Mouse (Mus musculus) splenic B cell, adult 2 months (primary cell): ENCODE measurements at regions not wholly inside any gene's neighbourhood (a gene's known extent, or its start where the extent isn't known, plus 50 kb on each side); places are given as distances from the start of the nearest gene placed in this dataset.

ENCODE experiments used
- DNase-seq: peaks from one replicate; pipeline ENCODE4 v3.0.0-alpha.2; 2011; ENCODE audit warnings: low read depth, low spot score
- H3K27me3 ChIP-seq: 2 replicates; pipeline ENCODE4 v1.6.1; 2012; ENCODE audit warnings: mild to moderate bottlenecking, low read length, moderate library complexity, mixed read lengths; ENCODE audit not compliant: control insufficient read depth, poor library complexity, insufficient read depth, severe bottlenecking
- H3K36me3 ChIP-seq: 2 replicates; pipeline ENCODE4 v1.6.1; 2012; ENCODE audit warnings: mild to moderate bottlenecking, low read length, moderate library complexity, mixed read lengths; ENCODE audit not compliant: control insufficient read depth, poor library complexity, insufficient read depth, severe bottlenecking

- no peaks in the 10 kb centered on the region for H3K27me3 ChIP-seq
- no peaks in the 10 kb centered on the region for H3K36me3 ChIP-seq
- no peak for DNase-seq
Observed at GRCm38 (mm10) chr2:178834986-178835385, 404.7 kb downstream of the Cdh26 start.

DNA sequence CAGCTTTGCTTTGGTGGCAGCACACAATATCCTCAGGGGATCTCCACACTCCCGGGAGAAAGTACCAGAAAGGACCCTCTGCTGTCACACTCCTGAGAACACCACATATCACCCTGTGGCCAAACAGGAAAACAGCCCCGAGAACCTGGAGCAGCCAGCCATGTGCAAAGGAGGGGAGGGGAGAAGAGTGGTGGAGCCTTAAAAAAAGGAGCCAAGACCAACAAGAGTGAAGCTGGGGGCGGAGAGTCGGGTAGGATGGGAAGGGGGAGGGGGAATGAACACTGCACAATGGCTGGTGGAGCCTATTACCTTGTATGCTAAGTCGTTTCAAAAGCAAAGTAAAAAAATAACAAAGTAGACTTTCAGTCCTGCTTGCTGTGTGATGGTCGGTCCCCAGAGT is 408.2 kb downstream of the Cdh26 start:
- no peak for DNase-seq
- Histone ChIP-seq H3K27me3 (no peaks in the 10 kb centered on the region), H3K36me3 (no peaks in the 10 kb centered on the region)

- no peak for DNase-seq
- Histone ChIP-seq H3K36me3 (no peaks in the 10 kb centered on the region), H3K27me3 (no peaks in the 10 kb centered on the region)
Observed at GRCm38 (mm10) chr2:178840975-178841374, 410.6 kb downstream of the Cdh26 start.

GRCm38 (mm10) chr2:178842595-178842994 is 412.3 kb downstream of the Cdh26 start:
- no peak for DNase-seq
- no peaks in the 10 kb centered on the region for H3K36me3 ChIP-seq
- no peaks in the 10 kb centered on the region for H3K27me3 ChIP-seq

- Histone ChIP-seq H3K36me3 (no peaks in the 10 kb centered on the region), H3K27me3 (no peaks in the 10 kb centered on the region)
- DNase-seq: no peak
Observed at GRCm38 (mm10) chr2:178843458-178843857, 413.1 kb downstream of the Cdh26 start.

GRCm38 (mm10) chr2:178844561-178844960 is 414.2 kb downstream of the Cdh26 start:
- no peak for DNase-seq
- Histone ChIP-seq H3K36me3 (no peaks in the 10 kb centered on the region), H3K27me3 (no peaks in the 10 kb centered on the region)

DNA sequence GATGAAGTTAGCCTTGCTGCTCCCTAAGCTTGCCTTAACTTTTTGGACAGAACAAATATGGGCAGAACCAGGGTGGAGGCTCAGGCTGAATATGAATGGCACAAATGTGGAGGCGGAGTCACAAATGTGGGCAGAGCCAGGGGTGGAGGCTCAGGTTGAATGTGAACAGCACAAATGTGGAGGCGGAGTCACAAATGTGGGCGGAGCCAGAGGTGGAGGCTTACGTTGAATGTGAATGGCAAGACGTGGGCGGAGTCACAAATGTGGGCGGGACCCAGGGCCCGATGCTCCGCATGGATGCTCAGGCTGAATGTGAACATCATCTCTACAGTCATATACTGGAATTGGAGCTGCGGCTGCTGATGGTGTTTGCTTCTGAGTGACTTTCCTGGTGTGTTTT is 420.0 kb downstream of the Cdh26 start:
- H3K27me3 ChIP-seq: no peaks in the 10 kb centered on the region
- DNase-seq: no peak
- no peaks in the 10 kb centered on the region for H3K36me3 ChIP-seq

- no peak for DNase-seq
- Histone ChIP-seq H3K27me3 (no peaks in the 10 kb centered on the region), H3K36me3 (no peaks in the 10 kb centered on the region)
Observed at GRCm38 (mm10) chr2:178850769-178851168, 420.4 kb downstream of the Cdh26 start.

- no peaks in the 10 kb centered on the region for H3K27me3 ChIP-seq
- no peak for DNase-seq
- H3K36me3 ChIP-seq: no peaks in the 10 kb centered on the region
Observed at GRCm38 (mm10) chr2:178854012-178854411, 423.7 kb downstream of the Cdh26 start.

DNA sequence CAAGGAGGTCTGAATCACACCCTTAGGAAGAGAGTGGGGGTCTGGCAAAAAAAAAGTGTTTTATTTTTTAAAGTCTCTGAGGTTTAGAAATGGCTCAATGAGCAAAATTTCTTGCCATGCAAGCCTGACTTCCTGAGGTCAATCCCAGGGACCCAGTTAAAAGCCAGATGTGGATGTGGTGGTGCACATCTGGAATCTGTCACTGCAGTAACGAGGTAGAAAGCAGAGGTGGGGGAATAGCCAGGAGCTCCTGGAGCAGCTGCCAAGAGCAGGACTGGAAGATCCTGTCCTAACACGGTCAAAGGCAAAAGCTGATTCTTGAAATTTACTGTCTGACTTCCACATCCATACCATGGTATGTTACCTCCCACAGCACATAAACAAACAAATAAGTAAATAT is 424.4 kb downstream of the Cdh26 start:
- Histone ChIP-seq H3K27me3 (no peaks in the 10 kb centered on the region), H3K36me3 (no peaks in the 10 kb centered on the region)
- no peak for DNase-seq

DNA sequence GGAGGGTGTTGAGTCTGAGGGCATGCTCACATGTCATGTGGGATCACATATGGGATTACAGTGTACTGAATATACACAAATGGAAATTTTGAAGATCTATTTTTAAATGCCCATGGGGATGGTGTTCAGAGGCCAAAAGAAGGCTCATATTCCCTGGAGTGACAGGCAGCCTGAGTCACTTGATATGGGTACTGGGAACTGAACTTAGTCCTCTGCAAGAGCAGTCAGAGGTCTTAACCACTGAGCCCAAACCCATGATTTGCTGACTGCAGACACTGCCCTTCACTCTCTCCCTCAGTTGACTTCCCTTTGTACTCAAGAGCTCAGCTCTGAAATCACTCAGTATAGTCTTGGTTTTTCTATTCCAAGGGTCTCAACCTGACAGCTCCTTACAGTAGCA is 432.3 kb downstream of the Cdh26 start:
- H3K36me3 ChIP-seq: no peaks in the 10 kb centered on the region
- no peaks in the 10 kb centered on the region for H3K27me3 ChIP-seq
- no peak for DNase-seq

DNA sequence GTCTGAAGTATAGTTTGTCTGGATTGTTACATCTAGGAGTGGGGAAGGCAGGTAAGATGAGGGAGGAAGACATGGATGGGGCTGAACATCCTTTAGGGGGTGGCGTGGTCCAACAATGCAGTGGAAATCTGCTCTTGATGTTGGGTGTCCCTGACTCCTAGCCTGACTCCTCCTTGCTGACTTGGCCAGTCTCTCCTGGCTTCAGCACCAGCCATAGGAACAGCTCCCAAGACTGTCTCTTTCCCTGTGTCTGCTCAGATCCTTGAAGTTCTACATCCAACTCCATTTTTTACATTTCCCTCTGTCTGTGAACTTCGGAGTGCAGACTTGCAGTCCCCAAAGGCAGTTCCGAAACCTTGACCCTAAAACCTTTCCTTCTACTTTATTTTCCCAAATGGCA is 436.8 kb downstream of the Cdh26 start:
- Histone ChIP-seq H3K36me3 (no peaks in the 10 kb centered on the region), H3K27me3 (no peaks in the 10 kb centered on the region)
- DNase-seq: no peak

- no peak for DNase-seq
- no peaks in the 10 kb centered on the region for H3K36me3 ChIP-seq
- H3K27me3 ChIP-seq: no peaks in the 10 kb centered on the region
Observed at GRCm38 (mm10) chr2:178869160-178869559, 438.8 kb downstream of the Cdh26 start.

GRCm38 (mm10) chr2:178878436-178878835 is 448.1 kb downstream of the Cdh26 start:
- no peaks in the 10 kb centered on the region for H3K27me3 ChIP-seq
- no peaks in the 10 kb centered on the region for H3K36me3 ChIP-seq
- no peak for DNase-seq

DNA sequence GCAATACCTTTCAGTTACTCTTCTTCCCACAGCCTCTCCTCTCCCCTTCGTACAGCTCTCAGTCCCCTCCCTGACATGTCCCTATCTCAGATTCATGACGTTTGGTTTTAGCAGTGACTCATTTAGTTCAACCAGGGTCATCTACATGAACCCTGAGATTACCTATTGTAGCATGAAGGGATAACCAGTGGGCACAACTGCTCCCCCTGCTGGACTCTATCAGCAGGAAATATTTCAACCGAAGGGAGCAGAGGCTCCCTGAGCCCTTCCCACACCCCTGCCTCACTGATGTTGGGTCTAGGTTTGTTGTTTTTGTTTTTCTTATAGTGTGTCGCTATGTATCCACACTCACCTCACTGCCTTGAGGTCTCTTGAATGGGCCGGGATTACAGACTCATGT is 455.4 kb downstream of the Cdh26 start:
- peak; percentile 8 for DNase-seq
- Histone ChIP-seq H3K36me3 (no peaks in the 10 kb centered on the region), H3K27me3 (no peaks in the 10 kb centered on the region)

DNA sequence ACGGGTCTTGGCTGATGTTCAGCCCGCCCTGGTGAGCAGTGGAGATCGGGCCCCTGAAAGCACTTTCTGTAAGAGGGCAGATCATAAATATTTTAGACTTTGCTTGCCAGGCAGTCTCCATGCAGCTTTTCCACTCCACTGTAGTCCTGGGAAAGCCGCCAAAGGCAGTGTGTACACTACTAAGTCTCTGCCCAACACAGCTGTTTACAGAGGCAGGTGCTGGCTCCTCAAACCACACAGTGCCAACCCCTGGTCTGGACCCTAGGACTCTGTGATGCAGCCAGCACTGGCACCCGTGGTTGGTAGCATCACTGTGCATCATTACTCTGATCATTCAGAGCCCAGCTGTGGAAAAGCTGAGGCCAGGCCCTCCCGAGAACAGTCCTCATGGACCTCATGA is 458.4 kb downstream of the Cdh26 start:
- DNase-seq: no peak
- no peaks in the 10 kb centered on the region for H3K36me3 ChIP-seq
- no peaks in the 10 kb centered on the region for H3K27me3 ChIP-seq
